Mouse (Mus musculus): Measurements from ENCODE around the gene Sdr9c7. TPM values are rescaled to one million over a fixed set of nuclear protein-coding genes. Genes with fewer than 3 reads are reported as not detected.

Sdr9c7 gene
- total RNA-seq, 2 experiments from 2014 or later, result not detected

Other genes with a start within 250 kb of the Sdr9c7 start
- gene Nemp1, start 231.6 kb upstream of the Sdr9c7 start, total RNA-seq (2021), result 1 to 10 TPM; 3.6 to 3.8 TPM
- gene Nab2, start 229.9 kb upstream of the Sdr9c7 start, total RNA-seq (2021), result 1 to 10 TPM; 4.8 to 5.3 TPM
- gene Myo1a, start 193.3 kb upstream of the Sdr9c7 start, total RNA-seq (2021), result under 1 TPM in 1 of 2 experiments, not detected in 1; 0.08 TPM
- not detected for gene Tac2, start 174.0 kb upstream of the Sdr9c7 start, total RNA-seq (2021)
- 1 to 10 TPM; 6.8 to 7.6 TPM for gene Zbtb39, start 159.0 kb upstream of the Sdr9c7 start, total RNA-seq (2021)
- 1 to 10 TPM; 3.3 to 3.5 TPM for gene Gpr182, start 146.8 kb upstream of the Sdr9c7 start, total RNA-seq (2021)
- gene Rdh1, start 138.8 kb upstream of the Sdr9c7 start, total RNA-seq (2021), result under 1 TPM; 0.07 to 0.10 TPM
- gene Rdh16f1, start 138.7 kb upstream of the Sdr9c7 start, total RNA-seq (2021), result under 1 TPM in 1 of 2 experiments, not detected in 1; 0.10 TPM
- not detected for gene Rdh9, start 122.1 kb upstream of the Sdr9c7 start, total RNA-seq (2021)
- gene Rdh16, start 97.4 kb upstream of the Sdr9c7 start, total RNA-seq (2021), result under 1 TPM in 1 of 2 experiments, not detected in 1; 0.10 TPM
- gene Rdh19, start 48.6 kb upstream of the Sdr9c7 start, total RNA-seq (2021), result not detected
- gene Rdh16f2, start 32.0 kb upstream of the Sdr9c7 start, total RNA-seq (2021), result not detected
- not detected for gene Rdh7, start 9.7 kb upstream of the Sdr9c7 start, total RNA-seq (2021)
- not detected for gene Hsd17b6, start 109.1 kb downstream of the Sdr9c7 start, total RNA-seq (2021)
- 1 to 10 TPM; 1.5 to 2.2 TPM for gene Prim1, start 116.7 kb downstream of the Sdr9c7 start, total RNA-seq (2021)
- 100 to 1,000 TPM; 462 to 532 TPM for gene Naca, start 137.1 kb downstream of the Sdr9c7 start, total RNA-seq (2021)
- gene Ptges3, start 160.4 kb downstream of the Sdr9c7 start, total RNA-seq (2021), result 100 to 1,000 TPM; 104 to 110 TPM
- 1,000 to 10,000 TPM; 8,639 to 9,190 TPM for gene Atp5b, start 184.8 kb downstream of the Sdr9c7 start, total RNA-seq (2021)
- gene Baz2a, start 193.1 kb downstream of the Sdr9c7 start, total RNA-seq (2021), result 10 to 100 TPM; 19.0 to 20.3 TPM